9 mouse cellular contexts compared by ENCODE assay signal in genomic region chr3:84123461-84123860, GRCm38 (mm10). TPM values are rescaled to one million over a fixed set of nuclear protein-coding genes. Genes with fewer than 3 reads are reported as not detected.
DNase-seq lines count a peak whose midpoint lies in the region; ATAC-seq and TF ChIP-seq lines count a peak whose summit lies in the region.
"Had no signal": no experiment of that assay in that cellular context is flagged by ENCODE, and none has a peak within 500 bp of the region (broad histone marks: within the 10 kb centered on the region; RNA-seq: fewer than 3 reads in every experiment).

No protein-coding gene starts in this region.

- no peak overlapping the region for H3K27ac ChIP-seq in hindbrain, embryonic 10.5 days
- H3K27ac ChIP-seq in hindbrain, embryonic 13.5 days: no peak overlapping the region
- H3K27ac ChIP-seq in embryonic fibroblast, embryonic 13.5 days (ENCODE audit: insufficient read depth, low read length): no peak overlapping the region
- H3K27ac ChIP-seq: midbrain, embryonic 12.5 days had no signal

- no peaks in the 10 kb centered on the region for H3K27me3 ChIP-seq in hindbrain, embryonic 10.5 days (ENCODE audit: insufficient read depth, poor library complexity, severe bottlenecking)
- H3K27me3 ChIP-seq in hindbrain, embryonic 13.5 days: no peaks in the 10 kb centered on the region
- H3K27me3 ChIP-seq: midbrain, embryonic 12.5 days had no signal

- 88% methylated on average over 3 of the region's 3 CpGs for WGBS in hindbrain, embryonic 10.5 days
- WGBS in hindbrain, embryonic 13.5 days: 75% methylated on average over 3 of the region's 3 CpGs

- no peaks in the 10 kb centered on the region for H3K36me3 ChIP-seq in hindbrain, embryonic 10.5 days
- no peaks in the 10 kb centered on the region for H3K36me3 ChIP-seq in hindbrain, embryonic 13.5 days
- H3K36me3 ChIP-seq: midbrain, embryonic 12.5 days had no signal

- peaks cover 3% of the 10 kb centered on the region; the same call in 1 of the 2 replicates for H3K4me1 ChIP-seq in hindbrain, embryonic 10.5 days (replicated peaks)
- H3K4me1 ChIP-seq in hindbrain, embryonic 13.5 days (replicated peaks): no peaks in the 10 kb centered on the region
- peaks cover 4% of the 10 kb centered on the region; the same call in 1 of the 2 replicates for H3K4me1 ChIP-seq in embryonic fibroblast, embryonic 13.5 days (ENCODE audit: control insufficient read depth, insufficient read depth, low read length)
- H3K4me1 ChIP-seq: midbrain, embryonic 12.5 days had no signal

- ATAC-seq in hindbrain, embryonic 13.5 days (ENCODE audit: low FRiP score): no peak
- ATAC-seq in neutrophil, adult 5-6 weeks (ENCODE audit: extremely low read depth, insufficient number of reproducible peaks, low FRiP score, poor library complexity, severe bottlenecking): peak; percentile 71; the same call in 1 of the 2 replicates

- H3K9me3 ChIP-seq in hindbrain, embryonic 10.5 days: no peaks in the 10 kb centered on the region
- H3K9me3 ChIP-seq in hindbrain, embryonic 13.5 days: no peaks in the 10 kb centered on the region
- H3K9me3 ChIP-seq: midbrain, embryonic 12.5 days had no signal

- TF ChIP-seq CTCF in embryonic fibroblast, embryonic 13.5 days (IDR thresholded peaks at IDR 0.05; ENCODE audit: borderline replicate concordance, insufficient read depth, low read length): peak; percentile 22; the same call in 1 of the 2 replicates

- no peak for TF ChIP-seq POLR2A in embryonic fibroblast, embryonic 13.5 days (IDR thresholded peaks at IDR 0.05; ENCODE audit: low read depth, low read length)

- H3K4me2 ChIP-seq in hindbrain, embryonic 13.5 days: no peak overlapping the region
- H3K4me2 ChIP-seq: midbrain, embryonic 12.5 days had no signal

- H3K9ac ChIP-seq in hindbrain, embryonic 13.5 days: no peak overlapping the region
- H3K9ac ChIP-seq: midbrain, embryonic 12.5 days had no signal

- intact Hi-C loops in gastrocnemius, postnatal 36 days (cut with DNase I): loop anchor here (2.0 to 10.0 kb wide), 3 partner anchors 86 to 209 kb away; no protein-coding TSS in a partner anchor

- DNase-seq in hindbrain, embryonic 10.5 days (ENCODE audit: low spot score): peak; percentile 18
- peak; percentile 13 to 22 for DNase-seq in urinary bladder, postnatal 36 days (ENCODE audit: low spot score in 2 of 2)
- DNase-seq in urinary bladder, postnatal 10 days (ENCODE audit: low spot score): no peak
- no peak for DNase-seq in ovary, postnatal 36 days (ENCODE audit: low spot score)
- no peak for DNase-seq in gastrocnemius, postnatal 36 days

- no peak overlapping the region for H3K4me3 ChIP-seq in hindbrain, embryonic 10.5 days
- no peak overlapping the region for H3K4me3 ChIP-seq in hindbrain, embryonic 13.5 days
- H3K4me3 ChIP-seq in embryonic fibroblast, embryonic 13.5 days (ENCODE audit: insufficient read depth, low read length): no peak overlapping the region
- H3K4me3 ChIP-seq: midbrain, embryonic 12.5 days had no signal

RNA-seq across cellular contexts. Expression of gene Mnd1, which starts 32.1 kb away (rescaled TPM):
- polyA plus RNA-seq in hindbrain, embryonic 10.5 days (2016; fragmentation: Nextera tagmentation; extraction: Ambion mirVana): 10.0 and 14.2 TPM in 2 replicates
- 2.6 and 2.8 TPM in 2 replicates for polyA plus RNA-seq in hindbrain, embryonic 13.5 days (2015; fragmentation: Nextera tagmentation; extraction: Ambion mirVana)
- 4.0 and 5.4 TPM in 2 replicates for polyA plus RNA-seq in embryonic fibroblast, embryonic 13.5 days (2011; ENCODE audit: insufficient read length, low read depth, missing spikeins)
- 0.81 and 2.0 TPM in 2 replicates for total RNA-seq in neutrophil, adult 5-6 weeks (2017)
- 1 to 10 TPM; 1.6 to 2.3 TPM for total RNA-seq in gastrocnemius, postnatal 36 days (2021)

RNA-seq across cellular contexts. Expression of gene Gm6525, which starts 50.4 kb away (rescaled TPM):
- 1.5 and 1.9 TPM in 2 replicates for polyA plus RNA-seq in hindbrain, embryonic 10.5 days (2016; fragmentation: Nextera tagmentation; extraction: Ambion mirVana)
- 2.9 and 3.3 TPM in 2 replicates for polyA plus RNA-seq in hindbrain, embryonic 13.5 days (2015; fragmentation: Nextera tagmentation; extraction: Ambion mirVana)
- polyA plus RNA-seq in embryonic fibroblast, embryonic 13.5 days (2011; ENCODE audit: insufficient read length, low read depth, missing spikeins): not detected in 2 replicates
- total RNA-seq in neutrophil, adult 5-6 weeks (2017): not detected in 2 replicates
- not detected for total RNA-seq in gastrocnemius, postnatal 36 days (2021)

Comparison
In these comparisons a context has a peak if more than half of its experiments do, and no peak if none do; other contexts are left out.
1. DNase-seq: peak in hindbrain, embryonic 10.5 days (single experiment) and urinary bladder, postnatal 36 days (2 of 2); none in urinary bladder, postnatal 10 days (single experiment), ovary, postnatal 36 days (single experiment) and gastrocnemius, postnatal 36 days (0 of 2).